ENCODE assay signal across 25 mouse cellular contexts in genomic region chr9:22760376-22760775, GRCm38 (mm10).
A peak's percentile ranks its signal among the peaks of the same experiment; 100 is the strongest.
DNase-seq lines count a peak whose midpoint lies in the region; ATAC-seq lines count a peak whose summit lies in the region.
"Had no signal": no experiment of that assay in that cellular context is flagged by ENCODE, and none has a peak within 500 bp of the region (broad histone marks: within the 10 kb centered on the region; RNA-seq: fewer than 3 reads in every experiment).

No protein-coding gene starts in this region.

- H3K9ac ChIP-seq in forebrain, embryonic 14.5 days (ENCODE audit: low read length) = no peak overlapping the region
- H3K9ac ChIP-seq: embryonic facial prominence, embryonic 12.5 days; hindbrain, embryonic 12.5 days; limb, embryonic 13.5 days; lung, embryonic 15.5 days had no signal

- no peaks in the 10 kb centered on the region for H3K9me3 ChIP-seq in forebrain, embryonic 14.5 days (replicated peaks; ENCODE audit: control insufficient read depth, low read length)
- no peaks in the 10 kb centered on the region for H3K9me3 ChIP-seq in forebrain, embryonic 10.5 days
- H3K9me3 ChIP-seq in limb, embryonic 10.5 days (replicated peaks) = no peaks in the 10 kb centered on the region
- H3K9me3 ChIP-seq: embryonic facial prominence, embryonic 12.5 days; G1E; hindbrain, embryonic 12.5 days; limb, embryonic 13.5 days; lung, embryonic 15.5 days; midbrain, embryonic 10.5 days had no signal

- no peak for ATAC-seq in forebrain, embryonic 14.5 days
- ATAC-seq: forebrain, embryonic 16.5 days; intestine, embryonic 16.5 days; midbrain, embryonic 16.5 days had no signal

- no peaks in the 10 kb centered on the region for H3K4me1 ChIP-seq in forebrain, embryonic 14.5 days (ENCODE audit: control insufficient read depth, insufficient read depth, low read length)
- H3K4me1 ChIP-seq in forebrain, embryonic 10.5 days = peaks cover 15% of the 10 kb centered on the region
- H3K4me1 ChIP-seq in limb, embryonic 10.5 days = peaks cover 11% of the 10 kb centered on the region
- H3K4me1 ChIP-seq: hindbrain, embryonic 12.5 days had no signal

- no peaks in the 10 kb centered on the region for H3K27me3 ChIP-seq in forebrain, embryonic 14.5 days (replicated peaks; ENCODE audit: control insufficient read depth, insufficient read depth, low read length)
- peaks cover 26% of the 10 kb centered on the region for H3K27me3 ChIP-seq in forebrain, embryonic 10.5 days (ENCODE audit: poor library complexity, severe bottlenecking)
- peaks cover 6% of the 10 kb centered on the region; the same call in 1 of the 2 replicates for H3K27me3 ChIP-seq in limb, embryonic 10.5 days (ENCODE audit: low read depth, poor library complexity, severe bottlenecking)
- H3K27me3 ChIP-seq: embryonic facial prominence, embryonic 12.5 days; hindbrain, embryonic 12.5 days; lung, embryonic 15.5 days had no signal

- 62% methylated on average over 4 of the region's 4 CpGs for WGBS in forebrain, embryonic 14.5 days
- 86% methylated on average over 4 of the region's 4 CpGs for WGBS in forebrain, embryonic 10.5 days
- 88% methylated on average over 4 of the region's 4 CpGs for WGBS in limb, embryonic 10.5 days

- peak; percentile 33 for DNase-seq in forebrain, embryonic 14.5 days (ENCODE audit: low spot score)
- no peak for DNase-seq in forebrain, embryonic 10.5 days (ENCODE audit: extremely low spot score, low spot score)
- peak; percentile 20 for DNase-seq in cerebellum, adult 11 months
- DNase-seq in cerebellum, adult 9-10 months = peak; percentile 76
- peak; percentile 33 to 56 for DNase-seq in cerebellum, postnatal 36 days
- DNase-seq in limb, embryonic 10.5 days (ENCODE audit: low spot score) = no peak
- DNase-seq in spleen, adult 12 weeks (ENCODE audit: low spot score) = no peak
- DNase-seq: adrenal gland, postnatal 10 days; embryo, embryonic 11 days; gastrocnemius, adult 2 months; heart, postnatal 14 days; kidney, adult 8-10 months; layer of hippocampus, adult 9-11 months; thymus, postnatal 4 days had no signal

- H3K4me2 ChIP-seq in forebrain, embryonic 14.5 days (ENCODE audit: low read length) = no peak overlapping the region
- H3K4me2 ChIP-seq: embryonic facial prominence, embryonic 12.5 days; hindbrain, embryonic 12.5 days; limb, embryonic 13.5 days; liver, embryonic 11.5 days; lung, embryonic 15.5 days had no signal

- H3K36me3 ChIP-seq in forebrain, embryonic 14.5 days (ENCODE audit: control insufficient read depth, insufficient read depth, low read length) = no peaks in the 10 kb centered on the region
- H3K36me3 ChIP-seq in forebrain, embryonic 10.5 days (replicated peaks) = no peaks in the 10 kb centered on the region
- no peaks in the 10 kb centered on the region for H3K36me3 ChIP-seq in limb, embryonic 10.5 days
- H3K36me3 ChIP-seq: embryonic facial prominence, embryonic 12.5 days; G1E; hindbrain, embryonic 12.5 days; limb, embryonic 13.5 days; lung, embryonic 15.5 days; midbrain, embryonic 10.5 days had no signal

- no peak overlapping the region for H3K27ac ChIP-seq in forebrain, embryonic 14.5 days (ENCODE audit: low read depth, low read length)
- no peak overlapping the region for H3K27ac ChIP-seq in forebrain, embryonic 10.5 days
- H3K27ac ChIP-seq in limb, embryonic 10.5 days = no peak overlapping the region
- H3K27ac ChIP-seq: embryonic facial prominence, embryonic 12.5 days; gastrocnemius, adult 2 months; hindbrain, embryonic 12.5 days; kidney, postnatal 0 days; limb, embryonic 13.5 days; lung, embryonic 15.5 days; midbrain, embryonic 10.5 days had no signal

- H3K4me3 ChIP-seq in forebrain, embryonic 14.5 days (ENCODE audit: low read depth, low read length) = no peak overlapping the region
- no peak overlapping the region for H3K4me3 ChIP-seq in forebrain, embryonic 10.5 days
- H3K4me3 ChIP-seq in limb, embryonic 10.5 days = no peak overlapping the region
- H3K4me3 ChIP-seq: embryonic facial prominence, embryonic 12.5 days; gastrocnemius, adult 2 months; hindbrain, embryonic 12.5 days; limb, embryonic 13.5 days; lung, embryonic 15.5 days; midbrain, embryonic 10.5 days had no signal

Comparison
In these comparisons a context has a peak if more than half of its experiments do, and no peak if none do; other contexts are left out.
1. DNase-seq: peak in forebrain, embryonic 14.5 days (single experiment), cerebellum, adult 11 months (single experiment), cerebellum, adult 9-10 months (single experiment) and cerebellum, postnatal 36 days (2 of 2); none in forebrain, embryonic 10.5 days (single experiment), limb, embryonic 10.5 days (single experiment) and spleen, adult 12 weeks (single experiment).